ENCODE assay signal across 13 mouse cellular contexts in the genomic region with DNA sequence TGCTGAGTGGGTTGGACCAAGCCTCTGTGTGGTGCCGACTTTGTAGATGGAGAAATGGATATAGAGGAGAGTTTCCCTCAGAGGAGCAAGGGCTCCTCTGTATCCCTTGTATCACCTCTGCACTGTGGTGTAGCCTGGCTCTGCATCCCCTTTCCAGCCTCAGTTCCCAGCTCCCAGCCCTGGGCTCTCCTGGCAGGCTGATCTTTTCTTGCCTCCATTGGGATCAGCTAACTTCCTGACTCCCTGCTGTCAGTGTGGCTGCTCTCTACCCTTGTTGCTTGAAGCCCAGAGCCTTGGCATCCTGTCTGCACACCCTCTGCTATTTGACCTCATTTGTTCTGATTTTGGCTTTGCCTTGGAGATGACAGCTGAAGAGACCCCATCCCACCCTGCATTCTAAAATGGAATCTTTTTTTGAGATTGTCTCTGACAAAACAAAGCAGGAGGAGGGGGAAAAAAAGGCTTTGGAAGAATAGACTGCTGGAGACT. TPM values are rescaled to one million over a fixed set of nuclear protein-coding genes. Genes with fewer than 3 reads are reported as not detected.
DNase-seq lines count a peak whose midpoint lies in the region; ATAC-seq lines count a peak whose summit lies in the region.
"Had no signal": no experiment of that assay in that cellular context is flagged by ENCODE, and none has a peak within 500 bp of the region (broad histone marks: within the 10 kb centered on the region; RNA-seq: fewer than 3 reads in every experiment).

TSS of gene Amer2 (plus strand) at position 439 of the 489 bp plus-strand sequence.

- no peak within 1 kb of the TSS for H3K4me3 ChIP-seq in hindbrain, embryonic 14.5 days (replicated peaks; ENCODE audit: low read length)
- no peak within 1 kb of the TSS for H3K4me3 ChIP-seq in midbrain, embryonic 13.5 days (replicated peaks)
- no peak within 1 kb of the TSS for H3K4me3 ChIP-seq in heart, embryonic 10.5 days
- H3K4me3 ChIP-seq: heart, embryonic 15.5 days had no signal

- H3K9me3 ChIP-seq in hindbrain, embryonic 14.5 days (ENCODE audit: control insufficient read depth, low read length): no peaks in the 10 kb centered on the region
- H3K9me3 ChIP-seq in midbrain, embryonic 13.5 days: no peaks in the 10 kb centered on the region
- no peaks in the 10 kb centered on the region for H3K9me3 ChIP-seq in heart, embryonic 10.5 days
- H3K9me3 ChIP-seq: heart, embryonic 15.5 days had no signal

- WGBS in hindbrain, embryonic 14.5 days: 82% methylated on average over 1 of the region's 1 CpGs
- WGBS in midbrain, embryonic 13.5 days: 76% methylated on average over 1 of the region's 1 CpGs
- WGBS in heart, embryonic 10.5 days: 59% methylated on average over 1 of the region's 1 CpGs

- no peak for DNase-seq in frontal cortex, adult 2 months (ENCODE audit: extremely low spot score in 1 of 2, low spot score in 1 of 2)
- no peak for DNase-seq in frontal cortex, postnatal 25 days (ENCODE audit: low spot score in 2 of 2)
- DNase-seq in cerebellum, adult 9-10 months: peak; percentile 88
- DNase-seq in hindbrain, embryonic 14.5 days (ENCODE audit: low spot score): no peak
- no peak for DNase-seq in natural killer cell, adult 2 months (ENCODE audit: low spot score in 2 of 2)
- no peak for DNase-seq in yolk sac, embryonic 10.5 days (ENCODE audit: low spot score)
- no peak for DNase-seq in heart, embryonic 10.5 days (ENCODE audit: low spot score)
- DNase-seq: adrenal gland, adult 2 months; embryo, embryonic 11 days; kidney, adult 8-10 months; liver had no signal

- H3K4me2 ChIP-seq in hindbrain, embryonic 14.5 days (replicated peaks): no peak within 1 kb of the TSS
- H3K4me2 ChIP-seq in midbrain, embryonic 13.5 days (replicated peaks): no peak within 1 kb of the TSS
- H3K4me2 ChIP-seq: heart, embryonic 15.5 days had no signal

- H3K27me3 ChIP-seq in hindbrain, embryonic 14.5 days (ENCODE audit: control insufficient read depth, insufficient read depth, low read length): no peaks in the 10 kb centered on the region
- H3K27me3 ChIP-seq in midbrain, embryonic 13.5 days: peaks cover 12% of the 10 kb centered on the region
- H3K27me3 ChIP-seq in heart, embryonic 10.5 days (ENCODE audit: insufficient read depth, poor library complexity, severe bottlenecking): peaks cover 46% of the 10 kb centered on the region

- ATAC-seq in hindbrain, embryonic 14.5 days (ENCODE audit: low FRiP score): no peak
- no peak for ATAC-seq in midbrain, embryonic 13.5 days

- H3K27ac ChIP-seq in hindbrain, embryonic 14.5 days: no peak within 1 kb of the TSS
- H3K27ac ChIP-seq in midbrain, embryonic 13.5 days: no peak within 1 kb of the TSS
- no peak within 1 kb of the TSS for H3K27ac ChIP-seq in heart, embryonic 10.5 days
- H3K27ac ChIP-seq: heart, embryonic 15.5 days had no signal

- H3K9ac ChIP-seq in hindbrain, embryonic 14.5 days: no peak within 1 kb of the TSS
- no peak within 1 kb of the TSS for H3K9ac ChIP-seq in midbrain, embryonic 13.5 days (replicated peaks)
- H3K9ac ChIP-seq: heart, embryonic 15.5 days had no signal

- no peaks in the 10 kb centered on the region for H3K36me3 ChIP-seq in hindbrain, embryonic 14.5 days (replicated peaks; ENCODE audit: control insufficient read depth, insufficient read depth)
- no peaks in the 10 kb centered on the region for H3K36me3 ChIP-seq in midbrain, embryonic 13.5 days
- H3K36me3 ChIP-seq in heart, embryonic 10.5 days: no peaks in the 10 kb centered on the region
- H3K36me3 ChIP-seq: heart, embryonic 15.5 days had no signal

- H3K4me1 ChIP-seq in hindbrain, embryonic 14.5 days (replicated peaks; ENCODE audit: control insufficient read depth, insufficient read depth, low read length): peaks cover 16% of the 10 kb centered on the region
- H3K4me1 ChIP-seq in midbrain, embryonic 13.5 days (replicated peaks): peaks cover 25% of the 10 kb centered on the region
- peaks cover 11% of the 10 kb centered on the region for H3K4me1 ChIP-seq in heart, embryonic 10.5 days

RNA-seq across cellular contexts. Expression of gene Amer2, which starts in this region (rescaled TPM):
- polyA plus RNA-seq in frontal cortex, adult 2 months (2012; rRNA removed): 22.4 and 23.0 TPM in 2 replicates
- 18.7 and 19.7 TPM in 2 replicates for polyA plus RNA-seq in hindbrain, embryonic 14.5 days (2014; fragmentation: Nextera tagmentation; extraction: Ambion mirVana)
- polyA plus RNA-seq in midbrain, embryonic 13.5 days (2015; fragmentation: Nextera tagmentation; extraction: Ambion mirVana): 27.2 and 30.8 TPM in 2 replicates
- 0.65 and 1.7 TPM in 2 replicates for polyA plus RNA-seq in heart, embryonic 10.5 days (2016; fragmentation: Nextera tagmentation; extraction: Ambion mirVana)
